In the genomic region with DNA sequence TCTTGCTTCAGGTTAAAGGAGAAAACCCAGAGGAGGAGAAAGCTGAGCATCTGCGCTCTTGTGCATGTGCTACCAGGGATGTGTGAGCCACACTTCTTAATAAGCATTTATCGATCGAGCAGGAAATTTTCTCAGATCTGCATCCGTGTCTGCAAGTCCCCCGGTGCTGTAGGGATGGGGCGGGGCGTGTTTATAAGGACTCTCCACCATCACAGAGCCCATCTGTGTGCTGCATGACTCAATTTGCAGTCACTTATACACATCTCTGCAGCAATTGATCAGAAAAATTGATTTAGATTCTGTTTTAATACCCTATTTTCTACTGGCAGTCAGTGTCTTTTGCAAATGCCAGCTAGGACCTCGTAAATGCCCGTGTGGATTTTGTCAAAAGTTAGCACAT, we compare ENCODE assay signal across 18 mouse cellular contexts.
"Had no signal": no experiment of that assay in that cellular context is flagged by ENCODE, and none has a peak within 500 bp of the region (broad histone marks: within the 10 kb centered on the region; RNA-seq: fewer than 3 reads in every experiment).

No protein-coding gene starts in this region.

- DNase-seq: kidney, postnatal 10 days; kidney, postnatal 36 days; layer of hippocampus, postnatal 36 days; liver, embryonic 13.5 days; lung, adult 2 months; lung, postnatal 14 days; lung, postnatal 4 days; right cerebral cortex, adult 18-20 months; right cerebral cortex, postnatal 14 days; right cerebral cortex, postnatal 4 days; thymus, adult 2 months; thymus, postnatal 14 days; thymus, postnatal 4 days had no signal

- H3K27me3 ChIP-seq: kidney, embryonic 15.5 days; liver, embryonic 13.5 days; midbrain, embryonic 13.5 days; neural tube, embryonic 13.5 days had no signal

- H3K9me3 ChIP-seq: kidney, embryonic 15.5 days; liver, embryonic 13.5 days; midbrain, embryonic 13.5 days; neural tube, embryonic 13.5 days had no signal

- H3K36me3 ChIP-seq: kidney, embryonic 15.5 days; liver, embryonic 13.5 days; midbrain, embryonic 13.5 days; neural tube, embryonic 13.5 days had no signal

- H3K27ac ChIP-seq: kidney, embryonic 15.5 days; left cerebral cortex, adult 2 months; liver, embryonic 13.5 days; midbrain, embryonic 13.5 days; neural tube, embryonic 13.5 days; stomach, postnatal 0 days had no signal

- H3K9ac ChIP-seq: kidney, embryonic 15.5 days; liver, embryonic 13.5 days; midbrain, embryonic 13.5 days; neural tube, embryonic 13.5 days had no signal

- ATAC-seq: midbrain, embryonic 13.5 days had no signal

- H3K4me2 ChIP-seq: kidney, embryonic 15.5 days; liver, embryonic 13.5 days; midbrain, embryonic 13.5 days; neural tube, embryonic 13.5 days had no signal

- H3K4me1 ChIP-seq: liver, embryonic 13.5 days had no signal

- H3K4me3 ChIP-seq: kidney, embryonic 15.5 days; left cerebral cortex, adult 2 months; liver, embryonic 13.5 days; midbrain, embryonic 13.5 days; neural tube, embryonic 13.5 days had no signal
